Mouse (Mus musculus): ENCODE measurements at regions not wholly inside any gene's neighbourhood (a gene's known extent, or its start where the extent isn't known, plus 50 kb on each side); places are given as distances from the start of the nearest gene placed in this dataset.

- Histone ChIP-seq H3K36me3 (no peaks in the 10 kb centered on the region), H3K4me2 (replicated peaks) (no peak overlapping the region), H3K9me3 (no peaks in the 10 kb centered on the region), H3K4me3 (no peak overlapping the region), H3K27me3 (no peaks in the 10 kb centered on the region), H3K9ac (no peak overlapping the region), H3K27ac (no peak overlapping the region), H3K4me1 (peaks cover 13% of the 10 kb centered on the region)
- 95% methylated on average over 1 of the region's 1 CpGs for WGBS
- no peak for ATAC-seq (ENCODE audit: low FRiP score, low read depth)
Observed at GRCm38 (mm10) chr13:35452420-35452819, 207.2 kb upstream of the Cdyl start.

GRCm38 (mm10) chr13:35453222-35453914, 206.3 kb upstream of the Cdyl start:
- no peak overlapping the region for H3K27ac ChIP-seq
- no peaks in the 10 kb centered on the region for H3K9me3 ChIP-seq
- no peak for ATAC-seq (ENCODE audit: low FRiP score, low read depth)
- no peaks in the 10 kb centered on the region for H3K27me3 ChIP-seq
- no peak overlapping the region for H3K9ac ChIP-seq
- no peaks in the 10 kb centered on the region for H3K36me3 ChIP-seq
- WGBS: 78% methylated on average over 2 of the region's 2 CpGs
- H3K4me1 ChIP-seq: peaks cover 13% of the 10 kb centered on the region
- no peak overlapping the region for H3K4me3 ChIP-seq
- H3K4me2 ChIP-seq (replicated peaks): no peak overlapping the region

GRCm38 (mm10) chr13:35460051-35460450, 199.6 kb upstream of the Cdyl start:
- Histone ChIP-seq H3K4me2 (replicated peaks) (no peak overlapping the region), H3K27ac (no peak overlapping the region), H3K9me3 (no peaks in the 10 kb centered on the region), H3K36me3 (no peaks in the 10 kb centered on the region), H3K9ac (no peak overlapping the region), H3K27me3 (no peaks in the 10 kb centered on the region), H3K4me3 (no peak overlapping the region), H3K4me1 (no peaks in the 10 kb centered on the region)
- no peak for ATAC-seq (ENCODE audit: low FRiP score, low read depth)
- 82% methylated on average over 1 of the region's 1 CpGs for WGBS

- ATAC-seq (ENCODE audit: low FRiP score, low read depth): no peak
- Histone ChIP-seq H3K36me3 (no peaks in the 10 kb centered on the region), H3K4me3 (no peak overlapping the region), H3K9ac (no peak overlapping the region), H3K4me1 (no peaks in the 10 kb centered on the region), H3K27me3 (no peaks in the 10 kb centered on the region), H3K27ac (no peak overlapping the region), H3K4me2 (replicated peaks) (no peak overlapping the region), H3K9me3 (no peaks in the 10 kb centered on the region)
- WGBS: 95% methylated on average over 1 of the region's 1 CpGs
Observed at GRCm38 (mm10) chr13:35463231-35463630, 196.4 kb upstream of the Cdyl start.

- H3K9me3 ChIP-seq: no peaks in the 10 kb centered on the region
- H3K4me3 ChIP-seq: no peak overlapping the region
- no peak overlapping the region for H3K27ac ChIP-seq
- H3K36me3 ChIP-seq: no peaks in the 10 kb centered on the region
- no peaks in the 10 kb centered on the region for H3K27me3 ChIP-seq
- H3K4me1 ChIP-seq: no peaks in the 10 kb centered on the region
- 76% methylated on average over 2 of the region's 2 CpGs for WGBS
- no peak overlapping the region for H3K4me2 ChIP-seq (replicated peaks)
- no peak overlapping the region for H3K9ac ChIP-seq
- ATAC-seq (ENCODE audit: low FRiP score, low read depth): no peak
Observed at GRCm38 (mm10) chr13:35463850-35464249, 195.8 kb upstream of the Cdyl start.

- ATAC-seq (ENCODE audit: low FRiP score, low read depth): no peak
- H3K27ac ChIP-seq: no peak overlapping the region
- no peaks in the 10 kb centered on the region for H3K27me3 ChIP-seq
- no peak overlapping the region for H3K9ac ChIP-seq
- H3K36me3 ChIP-seq: no peaks in the 10 kb centered on the region
- 63% methylated on average over 11 of the region's 11 CpGs for WGBS
- no peaks in the 10 kb centered on the region for H3K9me3 ChIP-seq
- 0 out of 2 replicates have a peak, but pooled peaks cover 6% of the 10 kb centered on the region for H3K4me1 ChIP-seq
- no peak overlapping the region for H3K4me2 ChIP-seq (replicated peaks)
- H3K4me3 ChIP-seq: no peak overlapping the region
Observed at GRCm38 (mm10) chr13:35469361-35470198, 190.1 kb upstream of the Cdyl start.

GRCm38 (mm10) chr13:35478226-35478625, 181.4 kb upstream of the Cdyl start:
- no peak overlapping the region for H3K4me2 ChIP-seq (replicated peaks)
- H3K4me1 ChIP-seq: no peaks in the 10 kb centered on the region
- no peaks in the 10 kb centered on the region for H3K27me3 ChIP-seq
- 87% methylated on average over 2 of the region's 2 CpGs for WGBS
- no peaks in the 10 kb centered on the region for H3K36me3 ChIP-seq
- no peak overlapping the region for H3K27ac ChIP-seq
- H3K9me3 ChIP-seq: no peaks in the 10 kb centered on the region
- H3K4me3 ChIP-seq: no peak overlapping the region
- ATAC-seq (ENCODE audit: low FRiP score, low read depth): no peak
- no peak overlapping the region for H3K9ac ChIP-seq

GRCm38 (mm10) chr13:35482340-35482739, 177.3 kb upstream of the Cdyl start:
- H3K27ac ChIP-seq: no peak overlapping the region
- no peak overlapping the region for H3K4me3 ChIP-seq
- no peaks in the 10 kb centered on the region for H3K36me3 ChIP-seq
- whole genome bisulfite sequencing: 87% methylated on average over 4 of the region's 4 CpGs
- no peak overlapping the region for H3K4me2 ChIP-seq (replicated peaks)
- no peak overlapping the region for H3K9ac ChIP-seq
- no peaks in the 10 kb centered on the region for H3K9me3 ChIP-seq
- no peaks in the 10 kb centered on the region for H3K27me3 ChIP-seq
- peaks cover 6% of the 10 kb centered on the region; the same call in 1 of the 2 replicates for H3K4me1 ChIP-seq
- ATAC-seq (ENCODE audit: low FRiP score, low read depth): no peak

GRCm38 (mm10) chr13:35486125-35486524, 173.5 kb upstream of the Cdyl start:
- no peak overlapping the region for H3K9ac ChIP-seq
- H3K4me3 ChIP-seq: no peak overlapping the region
- 71% methylated on average over 4 of the region's 4 CpGs for WGBS
- H3K27ac ChIP-seq: no peak overlapping the region
- no peaks in the 10 kb centered on the region for H3K27me3 ChIP-seq
- no peaks in the 10 kb centered on the region for H3K36me3 ChIP-seq
- H3K4me2 ChIP-seq (replicated peaks): no peak overlapping the region
- H3K4me1 ChIP-seq: peaks cover 6% of the 10 kb centered on the region; the same call in 1 of the 2 replicates
- H3K9me3 ChIP-seq: no peaks in the 10 kb centered on the region
- ATAC-seq (ENCODE audit: low FRiP score, low read depth): peak; percentile 73; the same call in 1 of the 2 replicates

GRCm38 (mm10) chr13:35499776-35500175, 159.9 kb upstream of the Cdyl start:
- Histone ChIP-seq H3K4me2 (replicated peaks) (no peak overlapping the region), H3K9ac (no peak overlapping the region), H3K36me3 (no peaks in the 10 kb centered on the region), H3K9me3 (no peaks in the 10 kb centered on the region), H3K4me3 (no peak overlapping the region), H3K4me1 (peaks cover 35% of the 10 kb centered on the region), H3K27ac (no peak overlapping the region), H3K27me3 (no peaks in the 10 kb centered on the region)
- no peak for ATAC-seq (ENCODE audit: low FRiP score, low read depth)
- 81% methylated on average over 2 of the region's 2 CpGs for WGBS

GRCm38 (mm10) chr13:35500891-35501290, 158.7 kb upstream of the Cdyl start:
- Histone ChIP-seq H3K9ac (no peak overlapping the region), H3K4me3 (no peak overlapping the region), H3K4me2 (replicated peaks) (no peak overlapping the region), H3K9me3 (no peaks in the 10 kb centered on the region), H3K27ac (peak overlapping the region; percentile 28; the same call in 1 of the 2 replicates), H3K27me3 (no peaks in the 10 kb centered on the region), H3K36me3 (no peaks in the 10 kb centered on the region), H3K4me1 (peaks cover 35% of the 10 kb centered on the region)
- WGBS: 16% methylated on average over 5 of the region's 5 CpGs
- ATAC-seq (ENCODE audit: low FRiP score, low read depth): 0 out of 2 replicates have a peak, but pooled peaks have one; percentile 15

- Histone ChIP-seq H3K36me3 (no peaks in the 10 kb centered on the region), H3K9ac (no peak overlapping the region), H3K27me3 (no peaks in the 10 kb centered on the region), H3K27ac (peak overlapping the region; percentile 63; the same call in 1 of the 2 replicates), H3K4me1 (peaks cover 35% of the 10 kb centered on the region), H3K4me3 (no peak overlapping the region), H3K4me2 (replicated peaks) (peak overlapping the region; percentile 25; the same call in 1 of the 2 replicates), H3K9me3 (no peaks in the 10 kb centered on the region)
- peak; percentile 51; the same call in 1 of the 2 replicates for ATAC-seq (ENCODE audit: low FRiP score, low read depth)
- 19% methylated on average over 11 of the region's 11 CpGs for WGBS
Observed at GRCm38 (mm10) chr13:35501351-35502146, 158.1 kb upstream of the Cdyl start.

All from limb, embryonic 13.5 days (tissue).